Mouse (Mus musculus): ENCODE results near the gene Snx18.

DNA sequence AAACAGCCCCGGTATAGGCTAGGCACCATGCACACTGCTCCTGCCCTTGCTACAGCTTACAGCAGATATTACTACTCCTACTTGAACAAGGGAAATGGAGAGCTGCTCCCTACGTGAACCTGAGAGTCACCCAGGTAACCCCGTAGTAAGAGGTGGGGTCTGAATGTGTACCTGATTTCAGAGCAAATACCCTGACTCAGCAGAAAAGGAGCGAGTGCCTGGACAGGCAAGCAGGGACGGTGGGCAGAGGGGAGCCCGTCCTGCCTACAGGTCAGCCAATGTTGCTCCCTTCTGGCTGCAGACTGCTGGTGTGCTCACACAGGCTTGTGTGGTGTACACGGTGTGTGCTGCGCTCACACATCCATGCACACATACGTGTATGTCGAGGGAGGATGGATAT lies 20.7 kb downstream of the Snx18 start:
- TF ChIP-seq GATA1 (IDR thresholded peaks at IDR 0.05; ENCODE audit: low read length) (no peak), TAL1 (IDR thresholded peaks at IDR 0.05; ENCODE audit: low read length) (no peak)

Measured in erythroblast, embryonic 14.5 days (primary cell).